Mouse (Mus musculus) spleen, adult 2 months (tissue): ENCODE data around the gene Gm14459. TPM values are rescaled to one million over a fixed set of nuclear protein-coding genes. Genes with fewer than 3 reads are reported as not detected.
"Not testable (repeated sequence)": the region's sequence is repeated elsewhere in the genome, so short reads cannot be mapped to it uniquely, and the experiment has no call there.

Source experiments
- DNase-seq, 2 experiments: peaks; one replicate each; pipeline versions ENCODE4 v3.0.0 to v3.0.0-alpha.2; 2012 to 2021; ENCODE audit warnings: low spot score in 2 of 2, low read depth in 1 of 2
- H3K27ac ChIP-seq: fragments of 200-500 bp; 2 replicates; pipeline ENCODE4 v1.5.1; 2012; ENCODE audit warnings: low read length, inconsistent platforms; ENCODE audit not compliant: insufficient read depth
- H3K27me3 ChIP-seq: fragments of 200-500 bp; 2 replicates; pipeline ENCODE4 v1.6.1; 2012; ENCODE audit warnings: mild to moderate bottlenecking, moderate library complexity, low read length, inconsistent platforms; ENCODE audit not compliant: control insufficient read depth, insufficient read depth
- H3K36me3 ChIP-seq: fragments of 200-500 bp; 2 replicates; pipeline ENCODE4 v1.6.1; 2012; ENCODE audit warnings: mild to moderate bottlenecking, low read length, inconsistent platforms; ENCODE audit not compliant: control insufficient read depth, insufficient read depth
- H3K4me1 ChIP-seq: fragments of 200-500 bp; 2 replicates; pipeline ENCODE4 v1.6.1; 2011; ENCODE audit warnings: inconsistent platforms; ENCODE audit not compliant: control insufficient read depth, insufficient read depth, insufficient read length
- H3K4me3 ChIP-seq: fragments of 200-500 bp; 2 replicates; pipeline ENCODE4 v1.5.1; 2011; ENCODE audit warnings: mild to moderate bottlenecking, inconsistent platforms; ENCODE audit not compliant: insufficient read depth, insufficient read length; ENCODE audit errors: extremely low read depth
- CTCF ChIP-seq: fragments of 200-500 bp; IDR thresholded peaks from 2 replicates; pipeline ENCODE4 v1.5.1; 2011; ENCODE audit warnings: mild to moderate bottlenecking, inconsistent platforms; ENCODE audit not compliant: insufficient read depth, insufficient read length, insufficient replicate concordance; ENCODE audit errors: extremely low read depth
- POLR2A ChIP-seq: fragments of 200-500 bp; IDR thresholded peaks from 2 replicates; pipeline ENCODE4 v1.6.1; 2011; ENCODE audit warnings: low read depth, low read length, inconsistent platforms
- WGBS: fragments of 180-500 bp; shearing (Covaris S2); methylation state at CpG from one replicate; pipeline ENCODE4 v1.1.7; 2018; 5-methylcytosine and 5-hydroxymethylcytosine counted together
- polyA plus RNA-seq: library from polyadenylated mRNA; depleted of rRNA; stranded (reverse); fragments of >200 nt; gene quantifications from 2 replicates; pipeline ENCODE4 v1.2.3, GENCODE M21; 2012; rRNA removed

The Gm14459 gene
- not detected in 2 replicates for polyA plus RNA-seq

GRCm38 (mm10) chrX:8524854-8525253 lies at the start of gene Gm14459:
Gene Gm14459 (minus strand): TSS chrX:8524954.
- H3K4me3 ChIP-seq = no peak within 1 kb of the TSS
- H3K27me3 ChIP-seq = no peaks in the 10 kb centered on the region
- no peak for DNase-seq
- WGBS = 79% methylated on average over 2 of the region's 2 CpGs
- H3K4me1 ChIP-seq = no peaks in the 10 kb centered on the region
- TF ChIP-seq POLR2A = no peak
- no peak for TF ChIP-seq CTCF
- H3K27ac ChIP-seq = no peak within 1 kb of the TSS
- no peaks in the 10 kb centered on the region for H3K36me3 ChIP-seq

DNA sequence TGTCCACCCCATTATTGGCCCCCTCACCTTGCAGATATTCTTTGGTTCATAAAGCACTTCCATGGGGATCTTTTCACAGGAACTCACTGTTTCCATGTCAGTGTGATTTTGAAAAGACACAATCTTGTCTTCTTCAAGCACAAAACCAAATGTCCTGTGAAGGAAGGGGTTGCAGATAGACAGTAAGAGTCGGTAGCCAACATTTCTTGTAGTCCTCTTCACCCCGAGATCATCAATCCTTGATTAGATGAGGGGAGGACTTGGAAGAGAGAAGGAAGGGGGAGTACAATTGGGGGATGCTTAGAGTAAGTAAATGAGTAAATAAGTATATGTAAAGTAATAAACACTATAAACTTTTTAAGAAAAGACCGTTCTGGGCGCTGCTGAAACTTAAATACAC lies 23.4 kb upstream of the Gm14459 start, which contains the start of gene Ssxb6:
Ssxb6 (minus strand) TSS at position 101 of the 400 bp plus-strand sequence.
- WGBS = 83% methylated on average over 4 of the region's 4 CpGs
- not testable (repeated sequence) for H3K27me3 ChIP-seq, H3K36me3 ChIP-seq, DNase-seq, H3K4me3 ChIP-seq, H3K27ac ChIP-seq, H3K4me1 ChIP-seq

Other genes starting within 250 kb of the Gm14459 start
- gene Ssxb10, start 197.5 kb downstream of the Gm14459 start, polyA plus RNA-seq = not detected in 2 replicates
- not detected in 2 replicates for gene Ssxb9, start 158.0 kb downstream of the Gm14459 start, polyA plus RNA-seq
- not detected in 2 replicates for gene Ssxb1, start 111.6 kb downstream of the Gm14459 start, polyA plus RNA-seq
- not detected in 2 replicates for gene Ssxb2, start 63.2 kb downstream of the Gm14459 start, polyA plus RNA-seq
- not detected in 2 replicates for gene Ssxb6, start 23.3 kb upstream of the Gm14459 start, polyA plus RNA-seq
- not detected in 2 replicates for gene Ssxb3, start 66.9 kb upstream of the Gm14459 start, polyA plus RNA-seq
- gene Ssxb8, start 165.9 kb upstream of the Gm14459 start, polyA plus RNA-seq = not detected in 2 replicates
- not detected in 2 replicates for gene Ssx9, start 223.5 kb upstream of the Gm14459 start, polyA plus RNA-seq